Mouse (Mus musculus) large intestine, adult 2 months (tissue): Measurements from ENCODE around the gene 1700069L16Rik. TPM values are rescaled to one million over a fixed set of nuclear protein-coding genes. Genes with fewer than 3 reads are reported as not detected.

Source experiments
- DNase-seq: peaks from one replicate; pipeline ENCODE4 v3.0.0-alpha.2; 2012; ENCODE audit warnings: low read depth, low spot score
- WGBS: fragments of 180-500 bp; shearing (Covaris S2); methylation state at CpG from one replicate; pipeline ENCODE4 v1.1.7; 2018; 5-methylcytosine and 5-hydroxymethylcytosine counted together
- polyA plus RNA-seq: library from polyadenylated mRNA; depleted of rRNA; stranded (reverse); fragments of >200 nt; gene quantifications from 2 replicates; pipeline ENCODE4 v1.2.3, GENCODE M21; 2012

1700069L16Rik gene
- polyA plus RNA-seq, 1 experiment, result not detected

DNA sequence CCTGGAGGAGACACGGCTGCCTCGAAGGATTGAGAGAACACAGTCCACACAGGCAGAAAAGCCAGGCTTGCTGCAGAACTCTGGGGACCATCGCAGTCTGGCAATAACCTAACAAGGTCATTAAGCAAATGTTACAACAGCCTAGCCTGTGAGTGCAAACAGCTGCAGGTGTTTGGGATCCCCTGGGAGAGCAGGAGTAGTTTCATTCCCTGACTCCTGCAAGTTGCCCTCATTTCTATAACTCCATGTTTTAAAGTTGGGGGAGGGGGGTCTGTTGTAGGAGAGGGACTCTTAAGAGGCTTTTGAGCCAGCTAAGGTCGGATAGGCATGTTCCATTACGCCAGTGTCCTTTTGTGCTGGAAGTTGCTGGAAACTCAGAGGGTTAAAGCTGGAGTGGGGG is 30.2 kb downstream of the 1700069L16Rik start:
- WGBS, result 13% methylated on average over 5 of the region's 5 CpGs
- DNase-seq, result no peak

DNA sequence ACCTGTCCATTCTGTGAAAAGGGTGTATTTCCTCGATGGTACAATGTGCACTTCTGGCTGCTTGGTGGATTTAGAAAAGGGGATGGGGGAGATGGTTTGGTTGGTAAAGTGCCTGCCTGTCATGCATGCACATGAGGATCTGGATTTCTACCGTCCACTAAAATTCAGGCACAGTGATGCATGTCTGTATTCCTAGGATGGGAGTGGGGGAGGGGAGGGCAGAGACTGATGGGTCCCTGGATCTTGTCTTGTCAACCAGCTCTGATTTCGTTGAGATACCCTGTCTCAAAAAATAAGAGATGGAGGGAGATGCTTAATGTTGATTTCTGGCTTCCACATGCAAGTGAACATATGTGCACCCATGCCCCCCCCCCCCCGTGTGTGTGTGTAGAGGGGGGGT is 30.6 kb downstream of the 1700069L16Rik start:
- WGBS, result 34% methylated on average over 4 of the region's 4 CpGs
- DNase-seq, result no peak

DNA sequence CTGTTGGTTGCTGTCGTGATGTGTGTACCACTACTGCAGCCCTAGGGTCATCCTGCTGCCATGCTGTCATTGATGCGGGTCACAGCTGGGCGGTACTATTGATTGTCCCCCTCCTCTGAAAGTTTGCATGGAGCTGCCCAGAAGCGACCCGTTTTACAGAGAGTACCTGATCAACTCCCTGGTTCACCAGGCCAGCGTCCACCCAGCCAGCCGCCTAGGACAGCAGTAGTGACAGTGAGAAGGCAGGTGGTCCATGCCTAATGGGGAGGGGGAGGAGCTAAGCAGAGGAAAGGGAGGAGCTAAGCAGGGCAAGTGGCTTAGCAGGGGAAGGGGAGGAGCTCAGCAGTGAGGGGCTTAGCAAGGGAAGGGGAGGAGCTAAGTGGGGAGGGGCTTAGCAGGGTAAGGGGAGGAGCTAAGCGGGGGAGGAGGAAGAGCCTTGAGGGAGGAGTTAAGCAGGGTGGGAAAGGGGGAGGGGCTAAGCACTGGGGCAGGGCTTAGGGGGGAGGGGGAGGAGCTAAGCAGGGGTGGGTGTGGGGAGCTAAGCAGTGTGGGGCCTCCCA is 31.3 kb downstream of the 1700069L16Rik start:
- WGBS, result 95% methylated on average over 8 of the region's 8 CpGs
- DNase-seq, result no peak

DNA sequence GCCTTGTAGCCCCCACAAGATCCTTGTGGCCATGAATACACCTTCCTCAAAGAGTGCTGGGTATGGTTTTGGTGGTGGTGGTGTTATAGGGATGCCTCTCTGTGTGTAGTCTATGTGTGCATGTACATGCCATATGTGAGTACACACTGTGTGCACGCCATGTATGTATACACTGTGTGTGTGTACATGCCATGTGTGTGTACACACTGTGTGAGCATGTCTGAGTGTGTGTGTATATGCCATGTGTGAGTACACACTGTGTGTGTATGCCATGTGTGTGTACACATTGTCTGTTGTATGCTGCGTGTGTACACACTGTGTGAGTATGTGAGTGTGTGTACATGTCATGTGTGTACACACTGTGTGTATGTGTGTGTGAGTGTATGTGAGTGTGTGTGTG is 33.7 kb downstream of the 1700069L16Rik start:
- 88% methylated on average over 2 of the region's 2 CpGs for WGBS
- no peak for DNase-seq

DNA sequence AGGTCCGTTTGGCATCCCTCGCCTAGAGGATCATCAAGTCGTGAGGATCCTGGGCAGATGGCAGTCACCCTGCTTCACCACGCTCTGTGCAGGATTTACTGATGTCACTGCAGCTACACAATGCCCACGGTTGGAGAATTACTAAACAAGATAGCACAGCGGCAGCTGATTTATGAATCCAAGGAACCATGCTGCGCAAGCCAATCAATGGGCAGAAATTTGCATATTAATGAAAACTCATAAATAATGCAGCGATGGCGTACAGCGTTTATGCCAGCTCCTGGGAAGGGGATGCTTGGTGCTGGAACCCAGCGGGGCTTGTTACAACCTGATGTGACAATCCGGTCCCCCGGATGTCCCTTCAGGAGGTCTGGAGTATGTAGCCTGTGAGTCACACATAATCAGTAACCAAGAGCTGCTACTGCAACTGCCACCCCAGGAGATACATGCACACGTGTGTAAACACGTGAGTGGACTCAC is 34.5 kb downstream of the 1700069L16Rik start:
- no peak for DNase-seq
- 79% methylated on average over 15 of the region's 15 CpGs for WGBS

DNA sequence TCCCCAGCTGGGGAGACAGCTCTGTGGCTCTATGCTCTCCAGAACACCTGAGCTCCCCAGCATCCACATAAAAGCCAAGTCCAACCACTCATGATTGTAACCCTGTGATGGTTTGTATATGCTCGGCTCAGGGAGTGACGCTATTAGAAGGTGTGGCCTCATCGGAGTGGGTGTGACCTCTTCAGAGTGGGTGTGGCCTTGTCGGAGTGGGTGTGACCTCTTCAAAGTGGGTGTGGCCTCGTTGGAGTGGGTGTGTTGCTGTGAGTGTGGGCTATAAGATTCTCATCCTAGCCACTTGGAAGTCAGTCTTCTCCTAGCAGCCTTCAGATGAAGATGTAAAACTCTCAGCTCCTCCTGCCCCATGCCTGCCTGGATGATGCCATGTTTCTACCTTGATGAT is 37.1 kb downstream of the 1700069L16Rik start:
- no peak for DNase-seq
- WGBS, result 69% methylated on average over 5 of the region's 5 CpGs

- 55% methylated on average over 5 of the region's 5 CpGs for WGBS
- DNase-seq, result no peak
Measured at GRCm38 (mm10) chr5:113685471-113685870, 39.1 kb downstream of the 1700069L16Rik start.

DNA sequence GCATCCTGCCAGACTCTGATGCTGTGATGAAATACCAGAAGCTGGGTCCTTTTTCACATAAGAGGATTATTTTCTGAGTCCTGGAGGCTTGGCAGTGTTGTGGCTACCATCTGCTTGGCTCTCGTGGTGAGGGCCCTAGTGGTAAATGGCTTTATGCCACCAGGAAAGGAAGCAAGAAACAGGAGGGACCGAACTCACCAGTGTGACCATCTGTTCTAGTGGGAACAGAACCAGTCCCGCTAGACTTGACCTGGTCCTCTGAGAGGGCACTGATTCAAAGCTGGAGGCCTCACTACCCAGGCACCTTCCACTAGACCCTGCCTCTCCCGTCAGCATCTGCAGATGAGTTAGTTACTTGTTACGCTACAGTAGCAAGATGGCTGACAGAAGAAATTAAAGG is 41.3 kb downstream of the 1700069L16Rik start:
- no peak for DNase-seq
- 82% methylated on average over 5 of the region's 5 CpGs for WGBS

DNA sequence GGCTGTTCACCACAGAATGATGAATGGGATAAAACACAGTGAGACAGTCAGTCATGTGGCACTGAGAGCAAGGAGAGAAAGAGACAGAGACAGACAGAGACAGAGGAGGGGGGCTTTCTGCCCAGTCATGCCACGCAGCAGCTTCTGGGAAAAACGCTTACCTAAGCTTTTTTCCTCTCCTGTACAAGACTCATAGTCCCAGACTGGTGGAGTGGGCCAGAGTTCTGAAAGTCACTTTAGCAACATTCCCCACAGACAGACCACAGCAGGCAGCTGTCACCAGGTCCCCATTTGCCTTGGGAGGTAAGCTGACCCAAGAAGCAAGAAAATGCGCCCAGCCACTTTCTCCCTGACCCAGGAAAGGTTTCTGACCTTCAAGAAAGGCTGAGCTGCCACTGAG is 42.1 kb downstream of the 1700069L16Rik start:
- no peak for DNase-seq
- 86% methylated on average over 3 of the region's 3 CpGs for WGBS

DNA sequence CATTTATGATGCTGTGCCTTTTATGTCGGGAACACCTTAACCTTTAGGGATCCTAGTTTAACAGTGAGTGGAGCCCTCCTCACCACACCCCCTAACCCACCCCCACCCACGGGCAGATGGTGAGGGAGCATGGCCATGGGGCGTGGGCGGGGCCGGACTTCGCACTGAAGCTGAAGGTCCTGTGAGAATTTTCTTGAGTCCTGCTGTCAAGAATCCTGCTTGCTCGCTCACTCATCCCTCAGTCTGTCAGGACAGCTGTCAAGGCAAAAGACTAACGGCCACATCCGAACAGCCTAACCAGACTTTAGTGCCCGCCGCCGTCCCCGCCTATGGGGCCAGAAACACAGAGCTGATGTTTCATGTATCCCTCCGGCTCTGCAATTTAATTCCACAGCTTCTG is 43.4 kb downstream of the 1700069L16Rik start:
- WGBS, result 51% methylated on average over 14 of the region's 14 CpGs

GRCm38 (mm10) chr5:113679509-113679908 is 45.1 kb downstream of the 1700069L16Rik start:
- whole genome bisulfite sequencing, result 93% methylated on average over 4 of the region's 4 CpGs

More for the DNA sequence above, 43.4 kb downstream of the 1700069L16Rik start:
- DNase-seq, result no peak

DNA sequence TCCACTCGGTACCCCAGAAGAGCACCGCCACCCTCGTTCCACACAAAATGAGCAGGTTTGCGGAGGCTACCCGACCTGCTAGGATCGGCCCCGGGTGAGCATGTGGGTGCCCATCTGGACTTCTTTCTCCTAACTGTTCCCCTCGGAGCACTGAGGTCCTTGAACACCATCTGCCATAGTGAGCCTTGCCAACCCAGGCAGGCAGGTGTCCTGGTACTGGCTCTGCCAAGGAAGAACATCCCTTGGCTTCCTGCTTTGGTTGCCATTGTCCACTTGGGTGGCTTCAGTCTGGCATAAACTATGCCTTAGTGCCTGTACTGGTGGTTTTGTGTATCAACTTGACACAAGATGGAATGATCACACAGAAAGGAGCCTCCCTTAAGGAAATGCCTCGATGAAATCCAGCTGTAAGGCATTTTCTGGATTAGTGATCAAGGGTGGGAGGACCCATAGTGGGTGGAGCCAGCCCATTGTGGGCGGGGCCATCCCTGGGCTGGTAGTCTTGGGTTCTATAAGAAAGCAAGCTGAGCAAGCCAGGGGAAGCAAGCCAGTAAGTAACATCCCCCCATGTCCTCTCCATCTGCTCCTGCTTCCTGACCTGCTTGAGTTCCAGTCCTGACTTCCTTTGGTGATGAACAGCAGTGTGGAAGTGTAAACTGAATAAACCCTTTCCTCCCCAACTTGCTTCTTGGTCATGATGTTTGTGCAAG is 45.7 kb downstream of the 1700069L16Rik start:
- no peak for DNase-seq
- 81% methylated on average over 10 of the region's 10 CpGs for WGBS

More at GRCm38 (mm10) chr5:113679509-113679908, 45.1 kb downstream of the 1700069L16Rik start:
- DNase-seq, result no peak

DNA sequence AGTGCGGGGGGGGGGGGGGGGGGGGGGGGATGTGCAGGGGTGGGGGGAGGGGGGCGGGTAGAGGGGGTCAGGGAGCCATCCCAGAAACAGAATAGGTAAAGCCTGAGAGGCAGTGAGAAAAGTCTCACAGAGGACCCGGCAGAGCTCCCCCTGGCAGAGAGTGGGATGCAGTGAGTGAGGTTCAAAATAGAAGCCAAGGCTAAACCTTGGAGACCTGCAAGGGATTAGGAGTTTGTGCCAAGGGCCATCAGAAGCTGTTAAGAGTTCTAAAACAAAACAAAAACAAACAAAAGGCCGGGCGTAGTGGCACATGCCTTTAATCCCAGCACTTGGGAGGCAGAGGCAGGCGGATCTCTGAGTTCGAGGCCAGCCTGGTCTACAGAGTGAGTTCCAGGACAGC is 47.0 kb downstream of the 1700069L16Rik start:
- WGBS, result 76% methylated on average over 6 of the region's 7 CpGs

GRCm38 (mm10) chr5:113674851-113675250 is 49.7 kb downstream of the 1700069L16Rik start:
- WGBS, result 21% methylated on average over 7 of the region's 7 CpGs
- DNase-seq, result no peak

More for the DNA sequence above, 47.0 kb downstream of the 1700069L16Rik start:
- no peak for DNase-seq

DNA sequence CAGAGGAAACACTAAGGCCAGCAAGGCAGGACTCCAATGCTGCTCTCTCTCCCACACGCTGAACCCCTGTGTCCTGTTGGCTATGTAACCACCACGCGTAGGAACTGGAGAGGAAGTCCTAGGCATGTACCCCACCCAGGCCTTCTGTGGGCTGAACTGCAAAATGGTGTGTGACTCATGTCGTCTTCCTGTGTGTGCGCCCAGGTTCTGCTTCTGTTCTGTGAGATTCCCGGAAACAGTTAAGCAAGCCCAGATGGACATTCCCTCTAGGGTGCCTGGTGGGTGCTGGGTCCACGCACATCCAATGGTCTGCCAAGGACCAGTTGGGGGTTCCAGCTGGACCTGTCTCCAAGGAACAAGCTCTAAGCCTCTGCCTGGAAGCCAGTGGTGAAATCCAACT is 52.1 kb downstream of the 1700069L16Rik start:
- DNase-seq, result no peak
- 53% methylated on average over 7 of the region's 7 CpGs for WGBS

GRCm38 (mm10) chr5:113670597-113670996 is 54.0 kb downstream of the 1700069L16Rik start:
- DNase-seq, result no peak
- 69% methylated on average over 6 of the region's 6 CpGs for WGBS

- DNase-seq, result no peak
- 55% methylated on average over 3 of the region's 3 CpGs for WGBS
Measured at GRCm38 (mm10) chr5:113670110-113670509, 54.5 kb downstream of the 1700069L16Rik start.

DNA sequence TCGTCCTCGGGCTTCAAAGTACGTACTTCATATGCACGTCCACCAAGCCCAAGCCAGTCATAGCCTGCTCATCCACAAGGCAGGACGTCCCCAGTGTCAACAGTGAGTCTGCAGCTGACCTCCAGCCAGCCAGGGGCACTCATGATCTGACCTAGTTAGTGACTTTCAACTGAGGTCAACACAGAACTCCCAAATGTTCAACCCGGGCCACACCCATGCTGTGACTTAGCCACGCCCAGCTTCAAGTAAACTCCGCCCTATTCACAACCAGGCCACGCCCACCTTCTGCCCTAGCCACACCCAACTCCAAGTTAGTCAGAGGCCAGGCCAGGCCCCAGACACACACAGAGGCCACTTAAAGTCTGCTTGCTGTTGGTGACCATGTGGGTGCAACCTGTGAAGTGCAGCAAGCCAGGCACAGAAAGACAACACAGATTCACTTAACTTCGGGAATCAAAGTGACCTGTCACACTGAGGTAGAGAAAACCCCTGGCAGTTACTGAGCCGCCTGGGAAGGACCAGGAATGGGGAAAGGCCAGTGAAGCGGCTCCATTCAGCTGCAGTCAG is 59.9 kb downstream of the 1700069L16Rik start:
- 63% methylated on average over 12 of the region's 12 CpGs for WGBS
- DNase-seq, result no peak

GRCm38 (mm10) chr5:113664127-113664526 is 60.4 kb downstream of the 1700069L16Rik start:
- no peak for DNase-seq
- WGBS, result 83% methylated on average over 6 of the region's 6 CpGs

DNA sequence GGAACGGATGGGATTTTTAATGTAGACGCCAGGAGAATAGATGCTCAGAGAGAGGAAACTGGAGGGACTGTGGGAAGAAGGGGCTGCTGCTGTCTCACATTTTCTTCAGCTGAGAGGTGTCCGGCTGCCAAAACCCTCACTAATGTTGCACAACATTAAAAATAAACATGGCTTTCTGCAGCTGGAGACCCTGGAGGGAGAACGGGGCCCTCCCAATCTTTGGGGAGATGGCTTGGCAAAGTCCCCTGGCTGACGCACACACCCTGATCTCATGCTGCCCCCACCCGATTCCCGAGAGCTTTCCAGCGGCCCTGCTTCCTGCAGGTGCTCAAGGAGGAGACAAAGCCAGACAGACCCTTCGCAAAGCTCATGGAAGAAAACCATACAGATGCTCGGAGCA is 63.7 kb downstream of the 1700069L16Rik start:
- no peak for DNase-seq
- 54% methylated on average over 10 of the region's 10 CpGs for WGBS

DNA sequence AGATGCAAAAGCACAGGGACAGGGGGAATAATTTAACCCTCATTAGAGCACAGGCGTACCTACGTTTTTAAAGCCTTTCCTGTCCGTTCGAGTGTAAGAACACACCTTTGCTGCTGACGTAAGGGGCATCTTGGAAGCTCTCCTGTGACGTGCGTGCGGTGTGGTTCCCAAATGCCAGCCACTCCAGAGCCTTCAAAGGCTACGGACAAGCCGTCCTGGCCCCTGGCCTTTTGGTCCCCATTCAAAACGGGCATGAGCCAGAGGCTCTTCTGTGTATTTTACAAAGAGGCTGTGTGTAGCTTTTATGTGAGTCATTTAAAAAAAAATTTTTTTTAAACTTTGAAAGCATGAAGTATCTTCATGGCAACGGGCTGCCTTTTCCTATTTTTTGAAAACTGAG is 69.8 kb downstream of the 1700069L16Rik start:
- DNase-seq, result no peak
- 74% methylated on average over 12 of the region's 12 CpGs for WGBS
